Mouse (Mus musculus): ENCODE measurements at regions not wholly inside any gene's neighbourhood (a gene's known extent, or its start where the extent isn't known, plus 50 kb on each side); places are given as distances from the start of the nearest gene placed in this dataset.
"Not testable (repeated sequence)": the region's sequence is repeated elsewhere in the genome, so short reads cannot be mapped to it uniquely, and the experiment has no call there.

GRCm38 (mm10) chr6:117687045-117687444 is 153.9 kb upstream of the Zfp637 start:
- peak; percentile 23 for DNase-seq

GRCm38 (mm10) chr6:117688664-117689178 is 152.3 kb upstream of the Zfp637 start:
- no peak for DNase-seq

GRCm38 (mm10) chr6:117700286-117700685 is 140.7 kb upstream of the Zfp637 start:
- DNase-seq, result no peak

GRCm38 (mm10) chr6:117701547-117701946 is 139.4 kb upstream of the Zfp637 start:
- DNase-seq, result no peak

GRCm38 (mm10) chr6:117706006-117706405 is 135.0 kb upstream of the Zfp637 start:
- DNase-seq, result no peak

- DNase-seq, result no peak
These were observed 131.8 kb upstream of the Zfp637 start for GRCm38 (mm10) chr6:117709212-117709611.

- no peak for DNase-seq
These were observed 125.8 kb upstream of the Zfp637 start for GRCm38 (mm10) chr6:117715056-117715777.

- DNase-seq, result not testable (repeated sequence)
These were observed 124.6 kb upstream of the Zfp637 start for GRCm38 (mm10) chr6:117716422-117716821.

GRCm38 (mm10) chr6:117752338-117752737 is 88.6 kb upstream of the Zfp637 start:
- not testable (repeated sequence) for DNase-seq

GRCm38 (mm10) chr6:117755682-117756081 is 85.3 kb upstream of the Zfp637 start:
- DNase-seq, result not testable (repeated sequence)

- DNase-seq, result no peak
These were observed 84.8 kb upstream of the Zfp637 start for GRCm38 (mm10) chr6:117756176-117756575.

- DNase-seq, result not testable (repeated sequence)
These were observed 82.5 kb upstream of the Zfp637 start for GRCm38 (mm10) chr6:117758516-117758915.

GRCm38 (mm10) chr6:117771506-117771905 is 69.5 kb upstream of the Zfp637 start:
- DNase-seq, result no peak

GRCm38 (mm10) chr6:117772396-117772795 is 68.6 kb upstream of the Zfp637 start:
- DNase-seq, result no peak

- DNase-seq, result no peak
These were observed 65.5 kb upstream of the Zfp637 start for GRCm38 (mm10) chr6:117775304-117776050.

GRCm38 (mm10) chr6:117778027-117778426 is 63.0 kb upstream of the Zfp637 start:
- DNase-seq, result no peak

- peak; percentile 19 for DNase-seq
These were observed 62.5 kb upstream of the Zfp637 start for GRCm38 (mm10) chr6:117778481-117778880.

GRCm38 (mm10) chr6:117779020-117779419 is 62.0 kb upstream of the Zfp637 start:
- no peak for DNase-seq

- no peak for DNase-seq
These were observed 52.1 kb upstream of the Zfp637 start for GRCm38 (mm10) chr6:117788580-117789540.

- no peak for DNase-seq
These were observed 50.4 kb upstream of the Zfp637 start for GRCm38 (mm10) chr6:117790581-117790980.

Measured in gastrocnemius, postnatal 25 days (tissue).